Mouse (Mus musculus): Measurements from ENCODE around the gene Hoxc11.

The Hoxc11 gene

GRCm38 (mm10) chr15:102965892-102966775 lies 11.9 kb downstream of the Hoxc11 start:
- no peak for DNase-seq

GRCm38 (mm10) chr15:102966776-102967311 lies 12.6 kb downstream of the Hoxc11 start, which contains the start of gene Hoxc10:
Gene Hoxc10, plus strand, starts transcription at chr15:102966796.
- no peak for DNase-seq

DNA sequence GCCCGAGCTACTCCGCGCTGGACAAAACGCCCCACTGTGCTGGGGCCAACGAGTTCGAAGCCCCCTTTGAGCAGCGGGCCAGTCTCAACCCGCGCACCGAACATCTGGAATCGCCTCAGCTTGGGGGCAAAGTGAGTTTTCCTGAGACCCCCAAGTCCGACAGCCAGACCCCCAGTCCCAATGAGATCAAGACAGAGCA lies 13.0 kb downstream of the Hoxc11 start, which contains the start of gene Hoxc5:
Gene Hoxc5 (plus strand): TSS at position 132 of the 199 bp plus-strand sequence.
- DNase-seq, result no peak

DNA sequence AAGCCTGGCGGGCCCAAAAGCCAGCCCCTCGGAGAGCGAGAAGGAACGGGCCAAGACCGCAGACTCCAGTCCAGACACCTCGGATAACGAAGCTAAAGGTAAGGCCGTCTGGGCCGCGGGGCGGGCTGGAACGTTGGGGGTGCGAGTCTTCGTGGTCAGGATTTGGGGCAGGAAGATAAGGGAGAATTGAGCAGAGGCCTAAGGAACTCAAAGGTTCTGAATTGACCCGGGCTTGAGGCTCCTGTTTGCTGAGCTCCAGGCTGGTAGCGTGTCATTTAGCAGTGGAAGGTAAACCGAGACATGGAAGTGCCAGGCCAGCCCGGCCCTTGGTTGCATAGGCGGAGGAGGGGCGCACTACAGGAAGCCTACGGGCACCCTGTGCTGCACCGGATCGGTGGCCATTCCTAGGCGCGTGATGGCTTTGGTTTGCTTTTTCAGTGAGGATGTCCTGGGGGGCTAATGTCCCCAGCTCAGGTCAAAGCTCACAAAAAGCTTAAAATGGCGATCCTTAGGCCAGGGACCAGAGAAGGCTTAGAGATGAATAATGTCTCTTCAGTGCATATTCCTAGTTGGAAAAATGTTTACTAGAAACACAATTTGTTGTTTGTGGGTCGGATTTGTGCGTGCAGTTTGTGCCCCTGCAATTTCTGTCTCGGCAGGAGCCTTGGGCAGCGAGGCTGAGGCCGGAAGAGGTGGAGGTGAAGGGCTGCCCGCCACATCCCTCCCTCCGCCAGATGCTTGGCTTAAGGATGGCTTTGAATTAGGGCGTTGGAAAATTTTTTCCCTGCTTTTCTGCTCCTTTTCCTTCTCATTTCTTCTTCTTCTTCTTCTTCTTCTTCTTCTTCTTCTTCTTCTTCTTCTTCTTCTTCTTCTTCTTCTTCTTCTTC lies 13.5 kb downstream of the Hoxc11 start:
- no peak for DNase-seq

DNA sequence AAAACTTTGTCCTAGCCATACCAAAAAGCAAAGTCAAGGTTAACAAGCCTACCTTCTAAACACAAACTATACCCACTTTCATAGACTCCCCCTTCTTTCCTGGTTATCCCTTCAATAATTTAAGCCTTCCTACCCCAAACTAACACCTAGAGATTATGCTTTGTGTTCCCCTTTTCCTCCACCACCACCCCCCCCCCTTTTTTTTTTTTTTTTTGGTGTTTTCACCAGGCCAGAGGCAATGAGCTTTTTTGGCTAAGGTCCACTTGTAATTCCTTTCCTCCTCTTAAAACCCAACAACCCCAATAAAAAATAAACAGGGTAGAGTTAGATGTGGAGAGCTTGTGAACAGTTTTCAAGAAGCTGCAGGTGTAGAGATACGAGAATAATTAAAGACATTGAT lies 15.1 kb downstream of the Hoxc11 start:
- DNase-seq, result no peak

DNA sequence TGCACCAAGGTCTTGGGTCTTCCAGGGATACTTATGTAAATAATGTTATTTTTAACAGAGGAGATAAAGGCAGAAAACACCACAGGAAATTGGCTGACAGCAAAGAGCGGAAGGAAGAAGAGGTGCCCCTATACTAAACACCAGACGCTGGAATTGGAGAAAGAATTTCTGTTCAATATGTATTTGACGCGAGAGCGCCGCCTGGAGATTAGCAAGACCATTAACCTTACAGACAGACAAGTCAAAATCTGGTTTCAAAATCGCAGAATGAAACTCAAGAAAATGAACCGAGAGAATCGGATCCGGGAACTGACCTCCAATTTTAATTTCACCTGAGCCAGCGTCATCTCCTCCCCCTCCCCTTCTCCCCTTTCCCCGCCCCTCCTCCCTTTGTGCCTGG lies 16.5 kb downstream of the Hoxc11 start:
- no peak for DNase-seq

- DNase-seq, result no peak
Observed at GRCm38 (mm10) chr15:102972254-102972653, 18.0 kb downstream of the Hoxc11 start.

- DNase-seq, result no peak
Observed at GRCm38 (mm10) chr15:102972753-102973152, 18.5 kb downstream of the Hoxc11 start.

GRCm38 (mm10) chr15:102975034-102975433 lies 20.8 kb downstream of the Hoxc11 start:
- DNase-seq, result no peak

DNA sequence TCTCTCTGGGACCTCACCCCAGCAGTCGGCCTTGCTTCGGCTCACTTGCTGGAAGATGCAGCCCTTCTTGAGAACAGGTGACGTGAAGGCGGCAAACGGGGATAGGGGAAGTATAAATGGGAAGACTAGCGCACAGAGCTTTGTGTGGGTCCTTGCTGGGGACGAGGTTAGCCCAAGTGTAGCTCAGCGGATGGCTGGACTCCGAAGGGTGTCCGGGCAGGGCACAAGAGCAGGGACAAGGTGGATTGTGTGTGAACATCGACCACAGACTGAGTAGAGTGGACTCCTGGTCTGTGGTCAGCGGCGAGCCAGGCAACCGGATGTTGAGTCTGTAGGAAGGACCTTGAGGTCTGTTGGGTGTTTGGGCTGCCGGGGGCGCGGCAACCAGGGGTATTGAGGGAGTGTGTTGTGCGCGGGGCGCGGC lies 21.5 kb downstream of the Hoxc11 start:
- DNase-seq, result no peak

DNA sequence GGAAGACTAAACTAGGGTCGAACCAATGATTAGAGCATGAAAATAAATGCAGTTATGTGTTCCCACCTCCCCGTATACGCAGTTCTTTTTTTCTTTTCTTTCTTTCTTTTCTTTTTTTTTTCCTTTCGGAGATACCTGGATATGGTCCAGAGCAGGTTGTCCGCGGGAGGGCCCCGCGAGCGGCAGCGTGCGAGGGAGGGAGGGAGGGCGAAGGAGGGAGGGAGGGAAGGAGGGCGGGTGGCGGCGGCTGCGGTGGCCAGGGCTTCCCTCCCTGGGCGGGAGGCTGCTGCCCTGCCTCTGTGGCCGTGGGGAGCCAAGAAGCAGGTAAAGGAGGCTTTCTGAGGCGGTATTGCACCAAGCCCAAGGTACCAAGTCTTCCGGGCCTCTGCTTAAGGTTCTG lies 21.9 kb downstream of the Hoxc11 start, which contains the start of gene Hoxc9:
Gene Hoxc9 (plus strand): TSS at position 269 of the 400 bp plus-strand sequence.
- DNase-seq, result no peak

GRCm38 (mm10) chr15:102976631-102977422 lies 22.6 kb downstream of the Hoxc11 start:
- DNase-seq, result no peak

DNA sequence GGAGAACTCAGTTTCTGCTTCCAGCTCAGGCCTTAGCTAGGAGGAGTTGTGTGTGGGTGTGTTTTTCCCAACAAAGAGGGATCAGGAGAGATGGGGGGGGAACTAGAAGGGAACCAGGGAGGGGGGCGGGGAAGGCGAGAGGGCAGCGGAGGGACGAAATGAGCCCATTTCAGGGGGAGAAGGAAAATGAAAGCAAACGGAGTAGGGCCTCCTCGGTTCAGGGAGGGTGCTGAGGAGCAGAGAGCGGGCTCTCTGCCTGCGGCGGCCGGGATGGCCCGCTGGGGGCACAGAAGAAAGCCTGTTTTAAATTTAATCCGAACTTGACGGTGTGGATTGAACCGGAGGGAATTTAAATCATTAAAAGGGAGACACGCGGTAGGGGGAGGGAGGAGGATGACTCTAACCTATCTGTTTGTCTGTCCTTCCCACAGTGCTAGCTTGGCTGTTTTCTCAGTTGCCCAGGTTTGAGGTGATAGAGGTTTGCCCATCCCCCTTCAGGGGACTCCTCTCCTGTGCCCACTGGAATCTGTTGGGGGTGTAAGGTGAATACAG lies 23.3 kb downstream of the Hoxc11 start:
- no peak for DNase-seq

DNA sequence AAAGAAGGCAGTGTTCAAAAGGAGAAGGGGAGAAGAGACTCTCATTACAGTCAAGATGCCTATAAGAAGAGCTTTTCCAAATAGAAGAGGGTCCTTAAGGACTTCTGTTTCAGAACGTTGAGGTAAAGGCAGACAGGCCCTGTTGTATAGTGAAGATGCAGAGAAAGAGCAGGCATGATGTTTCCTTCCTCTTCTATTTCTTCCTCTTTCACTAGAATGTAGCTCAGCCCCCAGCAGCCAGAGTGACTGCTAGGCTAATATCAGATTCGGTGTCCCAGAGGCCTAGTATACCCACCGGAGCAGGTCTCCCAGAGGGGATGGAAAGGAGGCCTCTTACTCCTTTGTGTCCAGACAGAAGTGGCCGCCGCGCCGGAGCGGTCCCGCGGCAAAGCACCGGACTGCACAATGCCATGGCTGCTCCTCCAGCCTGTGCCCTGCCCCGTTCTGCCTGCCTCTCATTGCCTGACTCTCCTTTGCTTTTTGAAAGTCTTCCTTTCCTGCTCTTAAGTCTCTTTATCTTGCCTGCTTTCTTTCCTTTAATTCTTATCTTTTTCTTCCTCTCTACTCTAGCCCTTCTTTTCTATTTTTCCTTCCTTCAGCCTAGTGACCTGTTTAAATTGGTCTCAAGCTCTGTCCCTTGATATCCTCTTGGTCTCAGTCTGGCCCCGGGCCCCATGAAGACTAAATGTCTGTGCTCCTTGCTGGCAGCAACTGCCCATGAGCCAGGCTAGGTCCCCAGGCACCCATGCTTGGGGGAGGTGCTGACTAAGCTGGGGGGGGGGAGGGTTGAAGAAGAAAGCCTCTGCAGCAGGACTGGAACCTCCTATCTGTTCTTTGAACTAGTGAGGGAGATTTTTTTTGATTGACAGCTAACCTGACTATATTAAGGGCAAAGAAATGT lies 24.6 kb downstream of the Hoxc11 start:
- DNase-seq, result no peak

GRCm38 (mm10) chr15:102979936-102980335 lies 25.7 kb downstream of the Hoxc11 start:
- no peak for DNase-seq

GRCm38 (mm10) chr15:102980352-102980751 lies 26.1 kb downstream of the Hoxc11 start:
- DNase-seq, result no peak

DNA sequence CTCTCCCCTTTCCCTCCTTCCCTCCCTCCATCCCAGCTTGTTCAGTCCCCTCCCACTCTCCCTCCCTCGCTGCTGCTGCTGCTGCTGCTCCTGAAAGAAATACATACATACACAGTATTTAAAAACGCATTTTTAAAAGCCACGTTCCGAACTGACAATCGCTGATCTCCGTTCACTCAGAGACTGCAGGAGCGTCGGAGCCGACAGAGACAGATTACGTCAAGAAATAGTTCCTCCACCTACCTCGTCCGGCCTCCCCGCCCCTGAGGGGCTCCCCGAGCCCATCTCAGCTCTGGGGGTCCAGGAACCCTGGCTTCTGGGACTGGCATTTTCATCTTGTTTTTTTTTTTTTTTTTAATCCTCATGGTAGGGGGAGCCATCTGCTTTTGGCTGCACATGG lies 26.7 kb downstream of the Hoxc11 start:
- no peak for DNase-seq

DNA sequence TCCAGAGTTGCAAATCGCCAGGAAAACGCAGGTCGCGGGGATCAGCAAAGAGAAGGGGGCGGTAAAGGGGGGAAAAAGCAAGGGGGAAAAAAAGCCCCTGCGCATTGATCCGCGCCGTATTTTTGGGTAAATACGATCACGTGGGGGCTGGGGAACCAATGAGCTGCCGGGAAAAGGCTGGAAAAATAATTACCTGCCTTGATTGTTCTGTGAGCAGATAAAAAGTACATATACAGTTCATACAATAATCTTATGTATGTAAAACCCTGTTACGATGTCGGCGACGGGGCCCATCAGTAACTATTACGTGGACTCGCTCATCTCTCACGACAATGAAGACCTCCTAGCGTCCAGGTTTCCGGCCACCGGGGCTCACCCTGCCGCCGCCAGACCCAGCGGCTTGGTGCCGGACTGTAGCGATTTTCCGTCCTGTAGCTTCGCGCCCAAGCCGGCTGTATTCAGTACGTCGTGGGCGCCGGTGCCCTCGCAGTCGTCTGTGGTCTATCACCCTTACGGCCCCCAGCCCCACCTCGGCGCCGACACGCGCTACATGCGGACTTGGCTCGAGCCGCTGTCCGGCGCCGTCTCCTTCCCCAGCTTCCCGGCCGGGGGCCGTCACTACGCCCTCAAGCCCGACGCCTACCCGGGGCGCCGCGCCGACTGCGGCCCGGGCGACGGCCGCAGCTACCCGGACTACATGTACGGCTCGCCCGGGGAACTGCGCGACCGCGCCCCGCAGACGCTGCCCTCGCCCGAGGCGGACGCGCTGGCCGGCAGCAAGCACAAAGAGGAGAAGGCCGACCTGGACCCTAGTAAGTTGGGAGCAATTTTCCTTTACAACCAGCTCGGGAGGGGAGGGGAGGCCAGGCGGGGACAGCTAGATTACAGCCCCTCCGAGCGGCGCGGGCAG lies 27.4 kb downstream of the Hoxc11 start:
- no peak for DNase-seq

GRCm38 (mm10) chr15:102983716-102984115 lies 29.5 kb downstream of the Hoxc11 start:
- DNase-seq, result no peak

DNA sequence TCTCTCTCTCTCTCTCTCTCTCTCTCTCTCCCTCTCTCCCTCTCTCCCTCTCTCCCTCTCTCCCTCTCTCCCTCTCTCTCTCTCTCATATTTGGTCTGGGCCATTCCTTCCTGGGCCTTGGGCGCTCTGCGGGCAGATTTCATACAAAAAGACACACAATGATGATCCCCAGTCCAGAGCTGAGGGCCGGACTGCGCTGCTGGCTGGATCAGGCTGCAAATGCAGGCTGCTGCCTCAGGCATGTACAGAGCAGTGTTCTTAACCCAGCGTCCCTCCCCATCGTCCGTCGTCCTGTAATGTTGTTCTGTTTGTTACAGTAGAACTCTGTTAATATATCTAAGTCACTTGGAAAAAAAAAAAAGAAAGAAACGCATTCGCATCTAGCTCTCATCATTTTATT lies 30.3 kb downstream of the Hoxc11 start:
- no peak for DNase-seq

Measured in right cerebral cortex, postnatal 25 days (tissue).